Mouse (Mus musculus) spleen, adult 12 weeks (tissue): ENCODE measurements around the gene Siah3.
"Not testable (repeated sequence)": the region's sequence is repeated elsewhere in the genome, so short reads cannot be mapped to it uniquely, and the experiment has no call there.

ENCODE experiments used
- DNase-seq: peaks from one replicate; pipeline ENCODE4 v3.0.0; 2022; ENCODE audit warnings: low spot score

Siah3 gene

DNA sequence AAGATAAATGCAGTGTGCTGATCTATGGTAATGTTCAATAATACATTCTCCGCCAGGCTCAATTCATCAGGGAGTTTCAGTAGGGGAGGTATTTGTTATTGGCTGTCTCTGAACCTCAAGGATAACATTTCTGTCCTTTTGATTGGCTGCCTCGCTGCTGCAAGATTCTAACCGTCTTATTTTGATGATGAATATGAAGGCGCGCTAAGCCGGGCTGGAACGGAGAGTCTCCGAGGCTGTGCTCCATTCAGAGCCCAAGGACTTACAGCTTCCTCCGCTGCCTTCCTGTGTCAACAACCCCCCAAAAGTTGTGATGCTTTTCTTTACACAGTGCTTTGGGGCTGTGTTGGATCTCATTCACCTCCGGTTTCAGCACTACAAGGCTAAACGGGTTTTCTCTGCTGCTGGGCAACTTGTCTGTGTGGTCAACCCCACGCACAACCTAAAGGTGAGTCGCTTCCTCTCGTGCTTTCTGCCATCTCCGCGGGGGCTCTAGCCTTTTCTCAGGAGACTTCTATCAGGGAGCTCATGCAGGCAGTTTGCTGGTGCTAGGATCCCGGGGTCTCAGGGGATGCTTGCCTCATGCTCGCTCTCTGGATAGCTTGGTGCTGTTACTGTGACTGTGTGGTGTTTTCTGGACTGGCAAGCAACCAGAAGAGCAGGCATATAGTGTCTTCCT is at the start of gene Siah3:
Gene Siah3, plus strand, starts transcription at position 240 of the 679 bp plus-strand sequence.
- DNase-seq = no peak

GRCm38 (mm10) chr14:75409772-75410171 is 46.0 kb upstream of the Siah3 start:
- DNase-seq = no peak

DNA sequence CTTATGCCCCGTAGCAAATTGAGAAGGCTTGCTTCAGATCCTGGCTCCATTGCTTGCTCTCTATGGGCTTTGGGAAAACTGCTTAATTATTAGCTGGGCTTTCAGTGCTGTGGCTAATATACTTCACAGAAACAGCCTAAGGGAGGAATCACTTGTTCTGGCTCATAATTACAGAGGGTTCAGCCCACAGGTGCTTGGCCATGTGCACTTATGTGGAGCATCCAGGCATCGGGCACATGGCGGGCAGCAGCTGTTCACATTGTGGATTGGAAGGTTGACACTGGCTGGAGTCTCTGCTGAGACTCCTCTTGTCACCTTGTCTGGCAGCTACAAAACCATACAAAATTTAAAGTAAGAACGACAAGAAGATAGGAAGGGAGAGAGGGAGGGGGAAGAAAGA is 45.4 kb upstream of the Siah3 start:
- no peak for DNase-seq

GRCm38 (mm10) chr14:75418721-75419120 is 37.1 kb upstream of the Siah3 start:
- no peak for DNase-seq

GRCm38 (mm10) chr14:75419876-75420275 is 35.9 kb upstream of the Siah3 start:
- DNase-seq = no peak

DNA sequence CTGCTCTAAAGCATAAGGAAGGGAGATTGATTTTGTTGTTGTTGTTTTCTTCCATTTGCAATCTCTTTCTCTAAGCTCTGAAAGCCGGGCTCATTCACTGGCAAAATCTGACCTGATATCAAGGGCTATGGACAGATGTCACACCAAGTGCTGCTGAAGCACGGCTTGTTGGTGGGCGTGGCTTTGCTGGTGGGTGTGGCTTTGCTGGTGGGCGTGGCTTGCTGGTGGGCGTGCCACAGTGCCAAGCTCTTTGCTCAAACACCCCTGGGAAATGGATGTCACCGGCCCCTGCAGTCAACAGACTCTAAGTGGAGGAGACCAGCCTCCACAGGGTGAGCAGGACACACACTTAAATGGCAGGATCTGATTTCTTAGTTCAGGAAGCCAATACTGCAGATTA is 35.0 kb upstream of the Siah3 start:
- no peak for DNase-seq

GRCm38 (mm10) chr14:75431173-75431786 is 24.5 kb upstream of the Siah3 start:
- no peak for DNase-seq

DNA sequence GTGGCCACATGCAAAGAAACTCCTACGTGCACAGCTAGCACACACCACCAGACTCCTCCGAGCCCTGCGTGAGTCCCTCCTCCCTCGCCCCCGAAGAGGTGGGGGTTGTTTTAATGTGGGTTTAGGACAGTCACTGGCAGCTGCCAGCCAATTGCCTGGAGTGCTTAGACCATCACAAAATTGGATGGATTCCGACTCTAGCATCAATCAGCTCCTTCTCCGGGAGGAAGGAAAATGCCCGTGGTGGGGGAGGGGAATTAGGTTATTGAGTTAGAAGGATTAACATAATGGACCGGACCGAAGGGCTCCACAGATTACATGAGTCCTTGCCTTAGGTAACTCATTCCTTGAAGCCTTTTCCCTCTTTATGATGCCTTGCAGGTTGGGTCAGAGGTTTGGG is 22.9 kb upstream of the Siah3 start:
- DNase-seq = no peak

DNA sequence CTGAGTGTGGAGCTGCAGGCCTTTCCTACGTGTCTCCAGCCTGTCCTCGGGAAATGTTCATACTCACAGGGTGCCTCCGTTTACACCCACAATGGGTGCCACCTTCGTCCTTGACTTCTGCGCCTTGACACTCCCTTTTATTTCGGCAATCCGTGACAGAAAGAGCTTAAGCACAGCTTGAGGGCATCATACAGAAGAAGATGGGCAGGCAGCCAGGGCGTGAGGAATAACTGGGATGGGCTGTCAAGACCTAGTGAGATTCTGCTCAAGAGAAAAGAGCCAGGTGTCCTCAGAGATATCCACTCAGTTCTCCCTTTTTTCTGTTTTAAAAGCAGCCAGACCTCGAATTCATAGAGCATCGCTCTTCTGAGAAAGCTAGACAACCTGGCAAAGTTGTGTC is 21.2 kb upstream of the Siah3 start:
- no peak for DNase-seq

GRCm38 (mm10) chr14:75444486-75445105 is 11.2 kb upstream of the Siah3 start:
- DNase-seq = no peak

DNA sequence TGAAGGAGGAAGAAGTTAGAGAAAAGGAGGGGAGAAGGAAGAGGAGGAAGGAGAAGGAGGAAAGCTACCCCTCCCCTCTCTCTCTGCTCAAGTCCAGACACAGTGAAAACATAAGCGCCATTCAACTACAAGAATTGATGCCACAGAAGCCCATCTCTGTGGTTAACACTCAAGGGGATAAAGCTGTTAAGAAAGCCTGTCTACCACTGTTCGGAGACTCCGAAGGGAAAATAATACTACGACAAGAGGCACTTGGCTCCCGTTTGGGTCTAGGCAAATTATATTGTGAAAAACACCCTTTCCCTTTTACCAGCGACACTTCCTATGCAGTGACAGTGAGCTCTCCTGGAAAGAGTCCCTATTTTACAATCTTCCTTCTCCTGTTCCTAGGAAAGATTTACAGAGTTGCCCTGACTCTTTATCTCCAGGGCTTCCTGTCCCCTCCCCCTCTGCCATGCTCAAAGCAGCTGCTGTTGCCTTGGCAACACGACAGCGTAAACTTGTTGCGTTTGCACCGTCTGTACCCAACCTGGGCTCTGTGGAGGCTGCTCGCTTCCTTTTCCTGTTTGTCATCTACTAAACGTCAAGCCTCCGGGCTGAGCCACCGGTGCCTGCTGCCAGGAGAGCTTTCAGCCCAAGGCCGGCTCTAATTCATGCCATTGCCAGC is 10.4 kb upstream of the Siah3 start:
- peak; percentile 64 for DNase-seq

DNA sequence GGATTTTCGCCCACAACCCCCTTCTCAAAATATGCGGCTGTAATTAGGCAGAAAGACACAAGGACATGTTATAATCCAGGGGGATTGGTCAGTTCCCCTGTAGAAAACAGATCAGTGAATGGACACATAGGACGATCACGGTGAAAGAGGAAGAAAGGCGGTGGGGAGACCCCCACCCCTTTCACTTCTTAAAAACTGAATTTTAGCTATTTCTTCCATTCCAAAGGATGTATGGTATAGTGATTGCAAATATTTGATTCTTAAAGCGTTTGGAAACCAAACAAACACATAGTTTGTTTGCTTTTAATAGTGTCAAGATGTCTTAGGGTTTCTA is 9.9 kb upstream of the Siah3 start:
- DNase-seq = no peak

GRCm38 (mm10) chr14:75446314-75446713 is 9.5 kb upstream of the Siah3 start:
- not testable (repeated sequence) for DNase-seq

DNA sequence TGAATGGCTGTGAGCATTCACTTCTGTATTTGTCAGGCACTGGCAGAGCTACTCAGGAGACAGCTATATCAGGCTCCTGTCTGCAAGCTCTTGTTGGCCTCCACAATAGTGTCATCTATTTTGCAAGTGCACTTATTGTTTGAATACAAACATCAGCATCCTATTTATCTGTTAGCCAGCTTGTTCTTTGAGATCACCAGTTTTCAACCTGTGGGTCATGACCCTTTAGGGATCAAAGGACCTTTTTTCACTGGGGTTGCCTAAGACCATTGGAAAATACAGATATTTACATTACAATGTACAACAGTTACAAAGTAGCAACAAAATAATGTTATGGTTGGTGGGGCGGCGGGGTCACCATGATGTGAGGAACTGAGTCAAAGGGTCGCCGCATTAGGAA is 1.9 kb upstream of the Siah3 start:
- no peak for DNase-seq

GRCm38 (mm10) chr14:75454716-75455115 is 1.1 kb upstream of the Siah3 start:
- no peak for DNase-seq

GRCm38 (mm10) chr14:75455361-75455742 is 430 bp upstream of the Siah3 start:
- no peak for DNase-seq

DNA sequence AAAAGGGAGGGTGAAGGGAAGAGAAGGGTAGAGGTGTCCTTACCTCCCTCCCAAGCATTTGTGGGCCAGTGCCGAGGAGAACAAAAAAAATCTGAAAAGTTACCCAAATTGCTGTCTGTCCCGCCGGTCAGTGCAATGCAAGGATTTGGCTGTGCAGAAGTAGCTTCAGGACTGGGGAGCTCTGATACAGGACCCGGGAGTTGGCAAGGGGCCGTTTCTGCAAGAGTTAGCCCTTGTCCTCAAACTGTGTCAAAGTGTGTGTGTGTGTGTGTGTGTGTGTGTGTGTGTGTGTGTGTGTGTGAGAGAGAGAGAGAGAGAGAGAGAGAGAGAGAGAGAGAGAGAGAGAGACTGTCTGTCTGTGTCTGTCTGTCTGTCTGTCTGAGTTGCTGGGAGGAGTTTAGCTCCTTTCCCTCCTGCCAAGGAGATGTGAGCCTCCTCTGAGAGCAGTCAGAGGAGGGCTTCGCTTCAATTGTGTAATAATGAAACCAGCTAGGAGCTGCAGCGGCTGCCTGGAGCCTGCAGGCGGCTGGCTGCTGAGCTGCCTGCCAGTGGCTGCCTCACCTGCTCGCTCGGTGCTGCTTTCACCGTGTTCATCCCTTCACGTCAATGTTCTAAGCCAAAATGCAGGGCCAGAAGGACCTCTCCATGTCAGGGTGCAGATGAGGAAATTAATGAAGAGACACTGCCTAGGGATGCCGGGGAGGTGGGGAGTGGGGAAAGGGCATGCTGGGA is 873 bp downstream of the Siah3 start:
- no peak for DNase-seq

GRCm38 (mm10) chr14:75457221-75457600 is 1.4 kb downstream of the Siah3 start:
- DNase-seq = no peak

DNA sequence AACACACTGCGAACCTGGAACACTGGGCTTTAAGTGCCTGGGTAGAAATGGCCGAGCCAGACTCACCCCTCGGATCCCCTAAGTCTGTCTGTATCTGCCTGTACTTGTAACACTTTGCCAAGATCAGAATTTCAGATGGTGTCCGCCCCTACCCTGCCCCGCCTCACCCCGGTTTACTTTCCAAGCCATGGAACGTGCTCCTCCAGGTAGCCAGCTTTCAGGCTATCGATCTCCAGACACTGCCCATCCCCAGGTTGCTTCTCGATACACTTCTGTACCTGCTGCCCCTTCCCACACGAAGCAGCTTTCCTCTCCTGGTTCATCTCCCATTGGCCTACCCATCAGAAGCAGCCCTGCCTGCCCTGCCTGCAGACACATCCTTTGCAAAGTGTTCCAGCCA is 3.6 kb downstream of the Siah3 start:
- no peak for DNase-seq

- no peak for DNase-seq
These were observed 4.2 kb downstream of the Siah3 start for GRCm38 (mm10) chr14:75459991-75460390.

GRCm38 (mm10) chr14:75460436-75460835 is 4.7 kb downstream of the Siah3 start:
- no peak for DNase-seq

GRCm38 (mm10) chr14:75461770-75462169 is 6.0 kb downstream of the Siah3 start:
- no peak for DNase-seq

DNA sequence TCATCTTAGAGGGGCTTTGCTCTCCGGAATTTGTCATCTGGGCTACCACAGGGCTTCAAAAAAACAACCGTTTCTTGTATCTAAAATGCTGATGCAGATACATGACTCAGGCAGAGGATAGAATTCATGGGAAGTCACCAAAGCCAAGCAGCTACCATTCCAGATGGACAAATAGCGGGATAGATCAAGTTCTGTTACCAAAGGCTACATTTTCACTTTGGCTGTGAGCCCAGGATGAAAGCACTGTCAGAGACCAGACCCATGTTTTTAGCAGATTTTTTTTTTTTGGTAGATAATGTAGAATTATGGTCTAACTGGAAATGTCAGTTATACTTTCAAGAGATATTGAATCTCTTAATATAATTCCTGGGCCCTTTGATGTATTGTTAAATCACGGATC is 7.4 kb downstream of the Siah3 start:
- DNase-seq = no peak
